ENCODE assay signal across 8 mouse cellular contexts in the genomic region with DNA sequence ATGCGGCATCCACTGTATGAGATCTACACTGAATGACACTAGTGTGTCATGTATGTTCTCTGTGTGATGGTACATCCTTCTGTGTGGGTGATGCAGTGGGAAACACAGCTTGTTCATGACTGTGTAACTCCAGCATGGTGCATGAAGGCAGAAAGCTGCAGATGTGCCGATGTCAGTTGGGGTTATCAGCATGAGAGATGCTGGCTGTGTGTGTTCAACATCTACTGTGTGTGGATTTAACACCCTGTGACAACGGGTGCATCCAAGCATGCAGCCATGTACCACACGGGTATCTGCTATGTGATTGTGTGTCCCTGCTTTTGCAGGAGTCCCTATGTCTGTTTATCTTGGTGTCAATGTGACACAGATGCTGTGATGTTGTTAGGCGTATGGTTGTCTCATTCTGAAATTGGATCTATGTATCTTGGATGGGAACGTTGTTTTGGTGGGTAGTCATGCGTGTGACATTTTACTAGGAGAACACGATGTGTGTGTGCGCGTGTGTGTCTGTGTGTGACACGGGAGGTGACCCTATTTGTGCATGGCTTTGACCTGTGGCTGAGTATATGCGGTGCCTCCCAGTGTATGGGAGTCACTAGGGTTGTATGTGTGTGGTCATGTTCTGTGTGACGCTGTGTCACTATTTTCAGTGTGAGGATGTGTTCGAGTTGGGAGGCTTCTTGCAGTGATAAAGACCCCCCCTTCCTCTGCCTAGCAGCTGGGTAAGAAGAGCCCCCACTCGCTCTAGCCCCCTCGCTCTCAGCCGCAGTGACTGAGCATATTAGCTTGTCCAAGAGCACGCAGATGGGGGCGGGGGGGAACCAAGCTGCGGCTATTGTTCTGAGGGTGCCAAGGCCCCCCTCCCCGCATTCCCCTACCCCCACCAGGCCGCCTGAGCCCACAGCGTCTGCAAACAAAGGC. TPM values are rescaled to one million over a fixed set of nuclear protein-coding genes. Genes with fewer than 3 reads are reported as not detected.
DNase-seq lines count a peak whose midpoint lies in the region; ATAC-seq and TF ChIP-seq lines count a peak whose summit lies in the region.

No protein-coding gene starts in this region.

- dilution Hi-C loops in CH12.LX (cut with MboI; ENCODE audit: extremely low pct_ligation_motif_present, extremely low pct_unique_long_range_greater_than_20kb, low sequenced_read_pairs) = no loop called here

- no peak overlapping the region for H3K9ac ChIP-seq in CH12.LX (ENCODE audit: insufficient read depth, low read depth)
- H3K9ac ChIP-seq in forebrain, embryonic 13.5 days = peak overlapping the region; percentile 89
- no peak overlapping the region for H3K9ac ChIP-seq in liver, embryonic 15.5 days

- H3K36me3 ChIP-seq in CH12.LX (replicated peaks in 1 of 2; ENCODE audit: control insufficient read depth in 1 of 2, insufficient read depth in 1 of 2, low read length in 1 of 2) = no peaks in the 10 kb centered on the region
- H3K36me3 ChIP-seq in forebrain, embryonic 13.5 days (ENCODE audit: poor library complexity, severe bottlenecking) = 0 out of 2 replicates have a peak, but pooled peaks cover 3% of the 10 kb centered on the region
- no peaks in the 10 kb centered on the region for H3K36me3 ChIP-seq in liver, embryonic 15.5 days (replicated peaks)

- peak; percentile 43 for ATAC-seq in forebrain, embryonic 13.5 days
- ATAC-seq in liver, embryonic 15.5 days (ENCODE audit: insufficient read depth) = no peak
- no peak for ATAC-seq in inflammation-experienced regulatory T-cells, adult 6 months

- no peak for TF ChIP-seq CTCF in CH12.LX (conservative IDR thresholded peaks at IDR 0.05 in 1 of 2, IDR thresholded peaks at IDR 0.05 in 1 of 2; ENCODE audit: low read depth in 2 of 2, low read length in 2 of 2)

- no peak overlapping the region for H3K4me3 ChIP-seq in CH12.LX (replicated peaks in 1 of 3; ENCODE audit: low read depth in 2 of 3, low read length in 2 of 3, poor library complexity in 1 of 3)
- peak overlapping the region; percentile 74 for H3K4me3 ChIP-seq in forebrain, embryonic 13.5 days
- peak overlapping the region; percentile 46 for H3K4me3 ChIP-seq in liver, embryonic 15.5 days (replicated peaks)

- in situ Hi-C loops in CH12.LX (cut with MboI; ENCODE audit: low pct_ligation_motif_present, low pct_unique_long_range_greater_than_20kb, low sequenced_read_pairs) = no loop called here

- DNase-seq in embryo, embryonic 10.5 days (ENCODE audit: low spot score) = peak; percentile 21
- DNase-seq in embryo, embryonic 11 days = no peak
- DNase-seq in CH12.LX (ENCODE audit: extremely low read depth) = no peak
- DNase-seq in urinary bladder, adult 18-20 months (ENCODE audit: low spot score in 2 of 2) = no peak
- DNase-seq in kidney, adult 8-10 months = no peak

- H3K27ac ChIP-seq in CH12.LX (ENCODE audit: insufficient read depth, low read depth) = no peak overlapping the region
- H3K27ac ChIP-seq in forebrain, embryonic 13.5 days = peak overlapping the region; percentile 87
- H3K27ac ChIP-seq in liver, embryonic 15.5 days (replicated peaks) = no peak overlapping the region

- peaks cover 79% of the 10 kb centered on the region for H3K27me3 ChIP-seq in CH12.LX (replicated peaks)
- peaks cover 14% of the 10 kb centered on the region; the same call in 1 of the 2 replicates for H3K27me3 ChIP-seq in forebrain, embryonic 13.5 days
- H3K27me3 ChIP-seq in liver, embryonic 15.5 days = peaks cover 98% of the 10 kb centered on the region

- peaks cover 21 to 22% of the 10 kb centered on the region in 2 experiments for H3K4me1 ChIP-seq in CH12.LX (ENCODE audit: control insufficient read depth in 1 of 2, insufficient read depth in 2 of 2)
- H3K4me1 ChIP-seq in forebrain, embryonic 13.5 days = peaks cover 33% of the 10 kb centered on the region
- peaks cover 29% of the 10 kb centered on the region for H3K4me1 ChIP-seq in liver, embryonic 15.5 days (replicated peaks)

- no peak for TF ChIP-seq RAD21 in CH12.LX (IDR thresholded peaks at IDR 0.05; ENCODE audit: low read depth, low read length)

- no peak for TF ChIP-seq EP300 in CH12.LX (IDR thresholded peaks at IDR 0.05; ENCODE audit: low read length)

- TF ChIP-seq POLR2A in CH12.LX (IDR thresholded peaks at IDR 0.05; ENCODE audit: low read depth, low read length) = no peak

- H3K9me3 ChIP-seq in CH12.LX (replicated peaks; ENCODE audit: low read length) = no peaks in the 10 kb centered on the region
- no peaks in the 10 kb centered on the region for H3K9me3 ChIP-seq in forebrain, embryonic 13.5 days (replicated peaks)
- no peaks in the 10 kb centered on the region for H3K9me3 ChIP-seq in liver, embryonic 15.5 days (replicated peaks)

- H3K4me2 ChIP-seq in CH12.LX (ENCODE audit: insufficient read depth, low read depth, poor library complexity, severe bottlenecking) = peak overlapping the region; percentile 90; the same call in 1 of the 2 replicates
- H3K4me2 ChIP-seq in forebrain, embryonic 13.5 days = peak overlapping the region; percentile 80
- H3K4me2 ChIP-seq in liver, embryonic 15.5 days = peak overlapping the region; percentile 75

- H3K79me2 ChIP-seq in CH12.LX (replicated peaks; ENCODE audit: control insufficient read depth, extremely low read depth, insufficient read depth, poor library complexity, severe bottlenecking) = no peaks in the 10 kb centered on the region

- WGBS in forebrain, embryonic 13.5 days = 14% methylated on average over 23 of the region's 23 CpGs
- 21% methylated on average over 23 of the region's 23 CpGs for WGBS in liver, embryonic 15.5 days (ENCODE audit: insufficient replicate concordance)

TF ChIP-seq in CH12.LX, 34 proteins besides CTCF, POLR2A, EP300 and RAD21:
- TF ChIP-seq CHD1 (IDR thresholded peaks at IDR 0.05; ENCODE audit: low read depth, low read length) = no peak
- TF ChIP-seq JUND (conservative IDR thresholded peaks at IDR 0.05; ENCODE audit: low read depth, low read length) = no peak
- no peak for TF ChIP-seq ZKSCAN1 (IDR thresholded peaks at IDR 0.05; ENCODE audit: borderline replicate concordance, low read depth, low read length)
- TF ChIP-seq KAT2A (IDR thresholded peaks at IDR 0.05; ENCODE audit: insufficient replicate concordance, low read length) = no peak
- no peak for TF ChIP-seq ETS1 (conservative IDR thresholded peaks at IDR 0.05; ENCODE audit: low read depth, low read length)
- TF ChIP-seq GABPA (IDR thresholded peaks at IDR 0.05; ENCODE audit: insufficient replicate concordance, low read depth, low read length) = no peak
- no peak for TF ChIP-seq HCFC1 (IDR thresholded peaks at IDR 0.05; ENCODE audit: low read depth, low read length)
- no peak for TF ChIP-seq ZC3H11A (IDR thresholded peaks at IDR 0.05; ENCODE audit: low read depth, low read length)
TF ChIP-seq in CH12.LX: peak in this region for 0.

RNA-seq across cellular contexts. Expression of a gene that starts 0.9 kb away (rescaled TPM):
- 0.08 and 0.21 TPM in 2 replicates for total RNA-seq in CH12.LX (2012; rRNA removed)
- not detected in 2 replicates for total RNA-seq in CH12.LX (2014; rRNA removed)
- 0.34 and 0.55 TPM in 2 replicates for polyA plus RNA-seq in CH12.LX (2012; ENCODE audit: insufficient read length, low read depth)
- polyA plus RNA-seq in forebrain, embryonic 13.5 days (2015; fragmentation: Nextera tagmentation; extraction: Ambion mirVana) = 31.6 and 37.3 TPM in 2 replicates
- 0.06 and 0.23 TPM in 2 replicates for polyA plus RNA-seq in liver, embryonic 15.5 days (2015; fragmentation: Nextera tagmentation; extraction: Ambion mirVana)
- 1 to 10 TPM in 2 of 3 experiments, under 1 TPM in 1; 0.84 to 1.5 (median 1.1) TPM for polyA plus RNA-seq in inflammation-experienced regulatory T-cells, adult 6 months (2017; shearing (Covaris generic))

RNA-seq across cellular contexts. Expression of a gene that starts 10.5 kb away (rescaled TPM):
- 0.17 and 0.21 TPM in 2 replicates for total RNA-seq in CH12.LX (2012; rRNA removed)
- total RNA-seq in CH12.LX (2014; rRNA removed) = not detected in 2 replicates
- polyA plus RNA-seq in CH12.LX (2012; ENCODE audit: insufficient read length, low read depth) = 0.93 and 1.8 TPM in 2 replicates
- polyA plus RNA-seq in forebrain, embryonic 13.5 days (2015; fragmentation: Nextera tagmentation; extraction: Ambion mirVana) = 1.2 and 1.8 TPM in 2 replicates
- polyA plus RNA-seq in liver, embryonic 15.5 days (2015; fragmentation: Nextera tagmentation; extraction: Ambion mirVana) = 0.18 and 0.40 TPM in 2 replicates
- under 1 TPM in 1 of 3 experiments, not detected in 2; 0.28 TPM for polyA plus RNA-seq in inflammation-experienced regulatory T-cells, adult 6 months (2017; shearing (Covaris generic))

RNA-seq across cellular contexts. Expression of a gene that starts 27.9 kb away (rescaled TPM):
- 12.8 and 13.6 TPM in 2 replicates for total RNA-seq in CH12.LX (2012; rRNA removed)
- total RNA-seq in CH12.LX (2014; rRNA removed) = 15.0 and 18.4 TPM in 2 replicates
- polyA plus RNA-seq in CH12.LX (2012; ENCODE audit: insufficient read length, low read depth) = 25.4 and 31.4 TPM in 2 replicates
- polyA plus RNA-seq in forebrain, embryonic 13.5 days (2015; fragmentation: Nextera tagmentation; extraction: Ambion mirVana) = 6.9 and 9.4 TPM in 2 replicates
- 11.4 and 12.7 TPM in 2 replicates for polyA plus RNA-seq in liver, embryonic 15.5 days (2015; fragmentation: Nextera tagmentation; extraction: Ambion mirVana)
- polyA plus RNA-seq in inflammation-experienced regulatory T-cells, adult 6 months (2017; shearing (Covaris generic)) = 10 to 100 TPM; 10.5 to 21.7 (median 20.0) TPM

RNA-seq across cellular contexts. Expression of a gene that starts 32.9 kb away (rescaled TPM):
- total RNA-seq in CH12.LX (2012; rRNA removed) (1.8 and 3.1 TPM in 2 replicates), CH12.LX (2014; rRNA removed) (not detected in 2 replicates)
- polyA plus RNA-seq in CH12.LX (2012; ENCODE audit: insufficient read length, low read depth) = not detected in 2 replicates
- not detected in 2 replicates for polyA plus RNA-seq in forebrain, embryonic 13.5 days (2015; fragmentation: Nextera tagmentation; extraction: Ambion mirVana)
- polyA plus RNA-seq in liver, embryonic 15.5 days (2015; fragmentation: Nextera tagmentation; extraction: Ambion mirVana) = not detected in 2 replicates
- not detected for polyA plus RNA-seq in inflammation-experienced regulatory T-cells, adult 6 months (2017; shearing (Covaris generic))

RNA-seq across cellular contexts. Expression of a gene that starts 33.1 kb away (rescaled TPM):
- total RNA-seq in CH12.LX (2012; rRNA removed) (218 and 231 TPM in 2 replicates), CH12.LX (2014; rRNA removed) (231 and 232 TPM in 2 replicates)
- 158 and 159 TPM in 2 replicates for polyA plus RNA-seq in CH12.LX (2012; ENCODE audit: insufficient read length, low read depth)
- polyA plus RNA-seq in forebrain, embryonic 13.5 days (2015; fragmentation: Nextera tagmentation; extraction: Ambion mirVana) = 1,640 and 1,662 TPM in 2 replicates
- polyA plus RNA-seq in liver, embryonic 15.5 days (2015; fragmentation: Nextera tagmentation; extraction: Ambion mirVana) = 1,960 and 2,082 TPM in 2 replicates
- 100 to 1,000 TPM; 232 to 340 (median 290) TPM for polyA plus RNA-seq in inflammation-experienced regulatory T-cells, adult 6 months (2017; shearing (Covaris generic))

Comparison
In these comparisons a context has a peak if more than half of its experiments do, and no peak if none do; other contexts are left out.
1. H3K4me3 ChIP-seq: peak in forebrain, embryonic 13.5 days (single experiment) and liver, embryonic 15.5 days (single experiment); none in CH12.LX (0 of 3).
2. RNA of a gene that starts 0.9 kb away (polyA plus RNA-seq): 31.6 to 37.3 TPM in forebrain, embryonic 13.5 days; 0.84 to 1.5 TPM in inflammation-experienced regulatory T-cells, adult 6 months, 0.34 to 0.55 TPM in CH12.LX and 0.06 to 0.23 TPM in liver, embryonic 15.5 days; every median in the first group is over 10 times any median in the second.
3. Peak in every context shown above with its lines, with median percentiles within 50 percentile points of each other: H3K4me2 ChIP-seq.